Mouse (Mus musculus) thymus, adult 2 months (tissue): ENCODE results near the gene Rtl4.

Experiments
- CTCF ChIP-seq: fragments of 200-500 bp; IDR thresholded peaks from 2 replicates; pipeline ENCODE4 v1.5.1; 2012; ENCODE audit warnings: mild to moderate bottlenecking, control low read depth, low read length, moderate library complexity, borderline replicate concordance; ENCODE audit not compliant: control insufficient read depth, poor library complexity, insufficient read depth; ENCODE audit errors: extremely low read depth
- POLR2A ChIP-seq: fragments of 200-500 bp; IDR thresholded peaks from 2 replicates; pipeline ENCODE4 v1.6.1; 2012; ENCODE audit warnings: mild to moderate bottlenecking, low read length, control low read depth, moderate library complexity; ENCODE audit not compliant: control insufficient read depth, poor library complexity, insufficient read depth; ENCODE audit errors: extremely low read depth

DNA sequence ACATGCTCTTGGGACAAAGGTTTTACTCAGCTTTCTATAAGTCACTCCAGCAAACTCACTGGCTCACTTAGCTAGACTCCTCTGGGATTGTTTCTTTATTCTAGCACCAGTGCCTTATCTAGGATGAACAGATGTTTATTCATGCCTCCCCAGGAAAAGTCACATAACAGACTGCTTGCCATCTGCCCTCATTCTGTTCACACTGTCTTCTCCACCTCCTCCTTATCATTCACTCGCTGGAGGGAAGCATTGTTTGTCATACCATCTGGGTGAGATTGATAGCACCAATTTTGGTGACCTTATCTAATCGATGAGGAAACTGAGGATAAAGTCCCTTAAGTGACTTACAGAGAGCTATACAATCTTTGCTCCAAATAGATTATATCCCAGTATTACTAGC, 298.3 kb downstream of the Rtl4 start:
- TF ChIP-seq POLR2A (no peak), CTCF (no peak)
